In the genomic region with DNA sequence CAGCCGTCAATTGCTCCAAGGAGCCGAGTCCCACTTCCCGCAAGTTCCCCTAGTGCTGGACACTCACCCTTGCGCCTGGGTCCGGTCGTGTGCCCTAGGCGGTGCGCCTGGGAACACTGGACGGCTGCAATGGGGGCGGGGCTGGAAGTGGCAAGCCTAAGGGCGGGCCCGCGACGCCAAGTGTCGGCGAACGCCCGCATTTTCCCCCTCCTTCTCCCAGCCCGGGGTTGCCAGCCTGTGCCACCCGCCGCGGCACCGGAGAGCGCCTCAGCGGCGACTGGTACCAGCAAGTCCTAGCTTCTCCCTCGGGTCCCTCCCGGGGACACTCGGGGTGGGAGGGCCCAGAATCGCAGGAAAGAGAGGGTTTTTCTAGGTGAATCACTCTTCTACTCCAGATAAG, we compare ENCODE assay signal across 8 mouse cellular contexts. TPM values are rescaled to one million over a fixed set of nuclear protein-coding genes. Genes with fewer than 3 reads are reported as not detected.
DNase-seq lines count a peak whose midpoint lies in the region; ATAC-seq and TF ChIP-seq lines count a peak whose summit lies in the region.

A gene (minus strand): TSS at position 118 of the 400 bp plus-strand sequence.

- no peak for TF ChIP-seq EP300 in stomach, postnatal 0 days (optimal IDR thresholded peaks at IDR 0.05)

- no peaks in the 10 kb centered on the region for H3K36me3 ChIP-seq in heart, embryonic 11.5 days (ENCODE audit: control insufficient read depth, insufficient read depth, low read length)
- H3K36me3 ChIP-seq in heart, embryonic 13.5 days = no peaks in the 10 kb centered on the region
- no peaks in the 10 kb centered on the region for H3K36me3 ChIP-seq in lung, embryonic 16.5 days (ENCODE audit: control insufficient read depth, insufficient read depth, low read length)
- no peaks in the 10 kb centered on the region for H3K36me3 ChIP-seq in stomach, postnatal 0 days (ENCODE audit: control insufficient read depth, insufficient read depth, low read length)

- H3K9ac ChIP-seq in heart, embryonic 11.5 days (ENCODE audit: low read depth, low read length) = 0 out of 2 replicates have a peak within 1 kb of the TSS, but pooled peaks have one; percentile 22
- peak within 1 kb of the TSS; percentile 74 for H3K9ac ChIP-seq in heart, embryonic 13.5 days
- 0 out of 2 replicates have a peak within 1 kb of the TSS, but pooled peaks have one; percentile 39 for H3K9ac ChIP-seq in lung, embryonic 16.5 days (ENCODE audit: low read length)
- H3K9ac ChIP-seq in stomach, postnatal 0 days (ENCODE audit: low read length) = peak within 1 kb of the TSS; percentile 51

- no peaks in the 10 kb centered on the region for H3K9me3 ChIP-seq in heart, embryonic 11.5 days (replicated peaks; ENCODE audit: control insufficient read depth, low read length)
- no peaks in the 10 kb centered on the region for H3K9me3 ChIP-seq in heart, embryonic 13.5 days
- no peaks in the 10 kb centered on the region for H3K9me3 ChIP-seq in lung, embryonic 16.5 days (ENCODE audit: control insufficient read depth, low read length)
- no peaks in the 10 kb centered on the region for H3K9me3 ChIP-seq in stomach, postnatal 0 days (ENCODE audit: control insufficient read depth, low read length)

- no peak for DNase-seq in heart, adult 9 months (ENCODE audit: low spot score in 2 of 2)
- DNase-seq in adrenal gland, postnatal 25 days = peak; percentile 70
- peak; percentile 66 for DNase-seq in kidney, postnatal 10 days
- DNase-seq in stomach, postnatal 0 days (ENCODE audit: low spot score) = peak; percentile 77
- no peak for DNase-seq in cerebellum, postnatal 36 days

- no peak within 1 kb of the TSS for H3K27ac ChIP-seq in heart, embryonic 11.5 days (ENCODE audit: low read depth, low read length)
- no peak within 1 kb of the TSS for H3K27ac ChIP-seq in heart, embryonic 13.5 days (replicated peaks)
- no peak within 1 kb of the TSS for H3K27ac ChIP-seq in lung, embryonic 16.5 days (ENCODE audit: low read length)
- H3K27ac ChIP-seq in stomach, postnatal 0 days (replicated peaks) = peak within 1 kb of the TSS; percentile 76

- H3K4me3 ChIP-seq in heart, embryonic 11.5 days (ENCODE audit: low read depth, low read length) = peak within 1 kb of the TSS; percentile 41
- peak within 1 kb of the TSS; percentile 48 for H3K4me3 ChIP-seq in heart, embryonic 13.5 days
- H3K4me3 ChIP-seq in lung, embryonic 16.5 days (ENCODE audit: low read length) = peak within 1 kb of the TSS; percentile 40
- H3K4me3 ChIP-seq in stomach, postnatal 0 days (ENCODE audit: low read depth, low read length) = peak within 1 kb of the TSS; percentile 29

- ATAC-seq in heart, embryonic 11.5 days (replicated peaks; ENCODE audit: insufficient number of reproducible peaks, low FRiP score, low TSS enrichment) = 0 out of 2 replicates have a peak, but pooled peaks have one; percentile 15
- no peak for ATAC-seq in heart, embryonic 13.5 days (ENCODE audit: extremely low read depth, insufficient number of reproducible peaks, low FRiP score, low TSS enrichment)
- peak; percentile 54; the same call in 1 of the 2 replicates for ATAC-seq in lung, embryonic 16.5 days (ENCODE audit: low read depth)
- ATAC-seq in stomach, postnatal 0 days (ENCODE audit: low FRiP score, low TSS enrichment) = peak; percentile 43; the same call in 1 of the 2 replicates

- peaks cover 76% of the 10 kb centered on the region for H3K27me3 ChIP-seq in heart, embryonic 11.5 days (ENCODE audit: control insufficient read depth, insufficient read depth, low read length)
- peaks cover 99% of the 10 kb centered on the region for H3K27me3 ChIP-seq in heart, embryonic 13.5 days (replicated peaks)
- peaks cover 78% of the 10 kb centered on the region for H3K27me3 ChIP-seq in lung, embryonic 16.5 days (ENCODE audit: control insufficient read depth, insufficient read depth, low read depth, low read length)
- peaks cover 5% of the 10 kb centered on the region for H3K27me3 ChIP-seq in stomach, postnatal 0 days (ENCODE audit: control insufficient read depth, insufficient read depth, low read length)

- H3K4me2 ChIP-seq in heart, embryonic 11.5 days = peak within 1 kb of the TSS; percentile 74
- H3K4me2 ChIP-seq in heart, embryonic 13.5 days = peak within 1 kb of the TSS; percentile 69
- peak within 1 kb of the TSS; percentile 51 for H3K4me2 ChIP-seq in lung, embryonic 16.5 days (ENCODE audit: low read depth, low read length)
- H3K4me2 ChIP-seq in stomach, postnatal 0 days (replicated peaks; ENCODE audit: low read depth) = peak within 1 kb of the TSS; percentile 56

- peaks cover 18% of the 10 kb centered on the region for H3K4me1 ChIP-seq in heart, embryonic 11.5 days (ENCODE audit: control insufficient read depth, insufficient read depth, low read length)
- H3K4me1 ChIP-seq in heart, embryonic 13.5 days = peaks cover 35% of the 10 kb centered on the region
- peaks cover 17% of the 10 kb centered on the region for H3K4me1 ChIP-seq in lung, embryonic 16.5 days (replicated peaks; ENCODE audit: control insufficient read depth, insufficient read depth, low read length)
- no peaks in the 10 kb centered on the region; the same call in 1 of the 2 replicates for H3K4me1 ChIP-seq in stomach, postnatal 0 days (replicated peaks; ENCODE audit: control insufficient read depth, insufficient read depth)

- WGBS in heart, embryonic 11.5 days (ENCODE audit: insufficient replicate concordance) = under 1% methylated on average over 30 of the region's 30 CpGs
- WGBS in heart, embryonic 13.5 days = 2% methylated on average over 29 of the region's 30 CpGs
- WGBS in lung, embryonic 16.5 days = 2% methylated on average over 30 of the region's 30 CpGs
- WGBS in stomach, postnatal 0 days = 2% methylated on average over 30 of the region's 30 CpGs

- no peak for TF ChIP-seq CTCF in stomach, postnatal 0 days (IDR thresholded peaks at IDR 0.05; ENCODE audit: low read depth)

RNA-seq across cellular contexts. Expression of the gene that starts here (rescaled TPM):
- 0.11 and 0.31 TPM in 2 replicates for polyA plus RNA-seq in heart, embryonic 11.5 days (2014; fragmentation: Nextera tagmentation; extraction: Ambion mirVana)
- 0.88 and 1.3 TPM in 2 replicates for total RNA-seq in adrenal gland, postnatal 25 days (2021)
- 0.07 and 0.11 TPM in 2 replicates for polyA plus RNA-seq in heart, embryonic 13.5 days (2015; fragmentation: Nextera tagmentation; extraction: Ambion mirVana)
- polyA plus RNA-seq in lung, embryonic 16.5 days (2015; fragmentation: Nextera tagmentation; extraction: Ambion mirVana) = 0.11 and 0.21 TPM in 2 replicates
- polyA plus RNA-seq in stomach, postnatal 0 days (2015; fragmentation: Nextera tagmentation; extraction: Ambion mirVana) = 4.7 and 5.0 TPM in 2 replicates

Comparison
In these comparisons a context has a peak if more than half of its experiments do, and no peak if none do; other contexts are left out.
1. Peak in ATAC-seq, H3K4me3 ChIP-seq, H3K9ac ChIP-seq and H3K4me2 ChIP-seq in heart, embryonic 11.5 days; RNA of the gene not detected or under 1 TPM.
2. Peak in ATAC-seq, H3K4me3 ChIP-seq, H3K9ac ChIP-seq and H3K4me2 ChIP-seq in lung, embryonic 16.5 days; RNA of the gene not detected or under 1 TPM.
3. H3K9ac ChIP-seq: peak in every context shown above with its lines; median percentile 74 in heart, embryonic 13.5 days; 51 in stomach, postnatal 0 days; 39 in lung, embryonic 16.5 days; 22 in heart, embryonic 11.5 days.
4. DNase-seq: peak in adrenal gland, postnatal 25 days (single experiment), kidney, postnatal 10 days (single experiment) and stomach, postnatal 0 days (single experiment); none in heart, adult 9 months (0 of 2) and cerebellum, postnatal 36 days (0 of 2).
5. Peak in every context shown above with its lines, with median percentiles within 50 percentile points of each other: H3K4me2 ChIP-seq and H3K4me3 ChIP-seq.